Mouse (Mus musculus): ENCODE measurements around the gene Msmp. TPM values are rescaled to one million over a fixed set of nuclear protein-coding genes. Genes with fewer than 3 reads are reported as not detected.

Msmp gene
- not detected for total RNA-seq (2023)

DNA sequence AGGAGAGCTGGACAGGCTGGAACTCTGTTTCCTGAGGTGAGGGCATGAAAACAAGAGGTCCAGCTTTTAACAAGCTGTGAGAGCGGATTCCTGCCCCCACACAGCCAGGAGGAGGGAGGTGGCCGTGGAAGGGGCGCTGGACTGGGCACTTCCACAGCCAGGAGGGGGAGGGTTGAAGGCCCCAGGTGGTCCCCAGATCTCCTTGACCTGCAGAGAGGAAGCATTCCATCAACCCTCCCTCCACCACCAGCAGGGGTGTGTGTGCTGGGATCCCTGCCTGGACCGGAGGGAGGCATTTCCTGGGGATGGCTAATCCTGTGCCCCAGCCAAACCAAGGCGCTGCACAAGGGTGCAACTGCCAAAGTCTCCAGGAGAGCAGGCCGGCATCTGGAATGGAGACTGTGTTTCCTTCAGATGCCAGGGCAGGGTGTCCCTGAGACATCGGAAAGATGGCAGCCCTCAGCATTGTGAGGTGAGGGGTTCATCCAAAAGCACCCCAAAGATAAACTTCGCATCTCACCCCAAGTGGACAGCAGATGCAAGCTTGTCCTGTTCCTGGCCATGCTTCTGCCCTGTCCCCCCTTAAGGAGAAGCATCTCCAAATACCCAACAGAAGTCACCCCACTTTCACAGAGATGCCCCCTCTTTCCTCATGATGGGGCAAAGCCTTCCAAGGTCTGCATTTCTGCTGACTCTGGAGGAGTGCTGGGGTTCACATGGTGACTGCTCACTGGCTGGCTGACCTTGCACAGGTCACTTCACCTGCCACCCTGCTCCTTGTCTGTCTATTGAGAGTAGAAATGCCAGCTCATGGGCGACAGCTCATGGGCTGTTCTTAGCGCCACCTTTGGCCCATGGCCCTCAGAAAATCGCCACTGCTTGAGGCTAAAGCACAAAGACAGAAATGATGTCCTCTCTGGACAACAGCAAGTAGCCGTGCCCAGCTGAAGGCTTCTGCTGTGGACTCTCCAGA is at the start of gene Msmp:
Gene Msmp, minus strand, starts transcription at position 51 of the 973 bp plus-strand sequence.

DNA sequence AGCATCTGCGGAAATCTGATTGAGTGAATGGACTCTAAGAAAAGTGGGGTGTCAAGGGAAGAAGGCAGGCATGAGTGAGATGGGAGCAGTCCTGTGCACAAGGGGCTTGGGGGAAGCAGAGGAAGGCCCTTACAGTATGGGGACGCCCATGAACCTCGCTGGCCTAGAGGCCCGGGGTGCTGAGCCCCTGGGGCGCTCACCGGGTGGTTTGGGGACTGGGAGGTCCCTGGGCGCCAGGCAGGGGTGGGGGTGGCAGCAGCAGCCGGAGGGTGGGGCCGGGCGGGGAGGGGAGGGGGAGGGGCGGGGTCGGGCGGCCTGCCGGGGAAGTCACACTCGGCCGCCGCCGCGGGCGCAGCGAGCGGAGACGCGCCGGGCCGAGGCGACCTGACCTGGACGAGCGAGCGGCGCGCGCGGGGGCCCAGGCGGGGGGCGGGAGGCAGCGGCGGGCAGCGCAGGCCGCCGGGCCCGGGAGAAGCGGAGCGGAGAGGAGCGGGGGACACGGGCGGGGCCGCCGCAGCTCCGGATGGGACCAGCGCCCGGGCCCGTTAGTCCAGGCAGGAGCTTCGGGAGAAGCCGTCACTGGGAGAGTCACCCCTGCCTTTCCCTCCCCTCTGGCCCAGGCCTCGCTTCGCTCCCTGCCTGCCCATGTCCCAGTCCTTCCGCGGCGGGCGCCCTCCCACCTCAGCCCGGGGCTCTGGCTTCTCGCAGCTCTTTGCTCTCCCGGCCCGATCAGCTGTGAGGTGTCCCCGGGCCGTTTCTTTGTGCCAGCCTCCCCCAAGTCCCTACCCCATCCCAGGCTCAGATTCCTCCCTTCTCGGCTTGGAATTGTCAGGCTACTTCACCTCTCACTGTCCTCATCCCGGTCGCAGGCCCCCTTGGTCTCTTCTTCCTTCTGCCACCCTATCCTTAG is 47.0 kb upstream of the Msmp start, which contains the start of gene Npr2:
Gene Npr2, plus strand, starts transcription at position 890 of the 910 bp plus-strand sequence.

DNA sequence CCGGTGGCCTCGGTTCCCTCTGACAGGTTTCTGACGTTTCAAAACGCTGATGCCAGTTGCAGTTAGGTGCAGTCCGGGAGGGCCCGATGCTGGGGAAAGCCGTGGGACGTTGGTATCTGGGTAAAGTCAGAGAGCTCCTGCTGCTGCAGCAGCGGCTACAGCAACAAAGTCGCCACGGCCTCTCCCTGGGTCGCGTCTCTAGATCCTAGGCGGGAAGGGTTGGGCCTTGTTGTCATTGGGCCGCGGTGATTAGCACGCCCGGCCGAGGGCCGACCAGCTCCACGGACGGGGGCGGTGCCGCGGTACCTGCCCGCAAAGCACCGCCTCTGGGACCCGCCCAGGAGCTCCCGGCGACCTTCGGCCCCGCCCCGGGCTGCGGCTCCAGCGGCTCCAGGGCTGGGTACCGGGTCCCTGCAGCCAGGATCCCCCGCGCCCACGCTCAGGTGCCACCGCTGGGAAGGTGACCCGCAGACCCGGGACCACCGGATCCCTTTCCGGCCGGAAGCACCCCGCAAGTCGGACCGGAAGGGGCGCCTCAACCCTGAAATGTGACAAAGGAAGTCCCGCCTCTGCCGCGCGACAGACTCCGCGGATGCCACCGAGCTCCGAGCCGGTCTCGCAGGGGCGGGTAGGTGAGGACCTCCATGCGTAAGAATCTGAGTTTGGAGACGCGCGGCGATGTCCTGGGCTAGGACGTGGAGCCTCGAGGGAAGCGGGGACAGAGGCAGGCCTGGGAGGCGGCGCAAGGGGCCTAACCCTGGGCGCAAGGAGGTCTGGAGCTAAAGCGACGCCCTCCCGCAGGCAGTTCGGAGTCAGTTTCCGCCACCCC is 5.7 kb downstream of the Msmp start, which contains the start of the genes Rgp1 and Gba2:
Gene Rgp1, plus strand, starts transcription at position 340 of the 829 bp plus-strand sequence.
Gene Gba2, minus strand, starts transcription at position 498 of the 829 bp plus-strand sequence.

DNA sequence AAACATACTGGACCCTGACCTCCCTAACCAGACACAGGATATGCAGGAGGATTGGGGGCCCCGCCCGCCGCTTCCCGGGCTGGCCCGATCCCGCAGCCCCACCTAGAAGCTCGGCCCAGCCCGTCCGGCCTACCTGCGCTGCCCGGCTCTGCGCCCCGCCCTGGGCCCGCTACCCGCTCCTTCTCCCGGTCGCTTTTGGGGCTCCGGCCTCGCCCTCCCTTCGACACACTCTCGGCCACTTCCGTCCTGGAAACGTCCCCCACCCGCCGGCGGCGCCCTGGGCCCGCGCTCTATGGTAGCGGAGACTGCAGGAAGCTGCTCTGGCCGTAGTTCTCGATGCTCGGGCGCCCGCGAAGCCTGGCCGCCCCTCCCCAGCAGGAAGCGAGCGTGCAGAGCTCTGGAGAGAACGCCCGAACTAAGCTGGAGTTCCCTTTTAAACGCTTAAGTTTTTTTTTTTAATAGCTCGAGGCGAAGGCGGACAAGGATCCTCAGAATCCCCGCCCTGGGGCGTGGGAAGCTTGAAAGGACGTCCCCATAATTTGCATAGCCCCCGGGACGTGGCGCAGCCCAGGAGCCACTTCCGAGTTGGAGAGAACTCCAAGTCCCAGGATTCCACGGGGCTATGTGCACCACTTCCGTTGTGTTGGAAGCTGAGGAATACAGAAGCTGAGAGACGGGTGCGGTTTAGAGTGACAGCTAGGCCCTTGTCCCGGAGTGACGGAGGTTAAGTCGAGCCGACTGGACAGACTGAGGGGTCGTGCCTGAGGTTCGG is 22.1 kb downstream of the Msmp start, which contains the start of the genes Creb3 and Tln1:
Gene Creb3, plus strand, starts transcription at position 336 of the 772 bp plus-strand sequence.
Gene Tln1, minus strand, starts transcription at position 695 of the 772 bp plus-strand sequence.

Other genes starting within 250 kb of the Msmp start
- 1 to 10 TPM; 2.5 to 3.2 TPM for gene Rusc2, start 202.5 kb downstream of the Msmp start, total RNA-seq (2023)
- not detected for gene Fam166b, start 155.4 kb downstream of the Msmp start, total RNA-seq (2023)
- gene Tesk1, start 142.6 kb downstream of the Msmp start, total RNA-seq (2023), result 1 to 10 TPM; 4.2 to 7.0 TPM
- 1 to 10 TPM; 3.0 to 5.0 TPM for gene Cd72, start 129.9 kb downstream of the Msmp start, total RNA-seq (2023)
- not detected for gene Sit1, start 100.8 kb downstream of the Msmp start, total RNA-seq (2023)
- gene Ccdc107, start 91.6 kb downstream of the Msmp start, total RNA-seq (2023), result 1 to 10 TPM; 4.0 to 7.5 TPM
- 10 to 100 TPM; 27.3 to 36.2 TPM for gene Arhgef39, start 84.8 kb downstream of the Msmp start, total RNA-seq (2023)
- 1 to 10 TPM; 1.1 to 1.2 TPM for gene Car9, start 77.5 kb downstream of the Msmp start, total RNA-seq (2023)
- 1 to 10 TPM; 1.8 TPM for gene Tpm2, start 60.7 kb downstream of the Msmp start, total RNA-seq (2023)
- 10 to 100 TPM; 49.0 to 54.9 TPM for gene Creb3, start 22.2 kb downstream of the Msmp start, total RNA-seq (2023)
- gene Tln1, start 21.8 kb downstream of the Msmp start, total RNA-seq (2023), result 100 to 1,000 TPM; 552 to 557 TPM
- 10 to 100 TPM; 50.0 to 56.1 TPM for gene Rgp1, start 5.8 kb downstream of the Msmp start, total RNA-seq (2023)
- 10 to 100 TPM; 30.8 to 30.9 TPM for gene Gba2, start 5.6 kb downstream of the Msmp start, total RNA-seq (2023)
- under 1 TPM; 0.26 to 0.42 TPM for gene Npr2, start 47.4 kb upstream of the Msmp start, total RNA-seq (2023)
- gene Spag8, start 69.1 kb upstream of the Msmp start, total RNA-seq (2023), result not detected
- gene Hint2, start 72.0 kb upstream of the Msmp start, total RNA-seq (2023), result 10 to 100 TPM; 12.7 to 17.6 TPM
- under 1 TPM; 0.31 to 0.57 TPM for gene Tmem8b, start 84.5 kb upstream of the Msmp start, total RNA-seq (2023)
- under 1 TPM in 1 of 2 experiments, not detected in 1; 0.09 TPM for gene Fam221b, start 84.7 kb upstream of the Msmp start, total RNA-seq (2023)
- gene Olfr70, start 116.3 kb upstream of the Msmp start, total RNA-seq (2023), result not detected
- not detected for gene Olfr71, start 125.8 kb upstream of the Msmp start, total RNA-seq (2023)
- not detected for gene Hrct1, start 142.7 kb upstream of the Msmp start, total RNA-seq (2023)
- not detected for gene Spaar, start 145.5 kb upstream of the Msmp start, total RNA-seq (2023)
- not detected for gene Olfr159, start 186.5 kb upstream of the Msmp start, total RNA-seq (2023)
- gene Olfr156, start 239.4 kb upstream of the Msmp start, total RNA-seq (2023), result not detected